Mouse (Mus musculus) ES-CJ7 (cell line): ENCODE measurements around the gene Gm21812.
"Not testable (repeated sequence)": the region's sequence is repeated elsewhere in the genome, so short reads cannot be mapped to it uniquely, and the experiment has no call there.

Experiments used
- DNase-seq: peaks from one replicate; pipeline ENCODE4 v3.0.0; 2011; ENCODE audit warnings: low read depth, low spot score

Gene Gm21812

GRCm38 (mm10) chrY:9347084-9347483 is at the start of gene Gm21812:
Gm21812 (minus strand) TSS chrY:9347184.
- not testable (repeated sequence) for DNase-seq
